Mouse (Mus musculus): Measurements from ENCODE around the gene Wdr60. TPM values are rescaled to one million over a fixed set of nuclear protein-coding genes. Genes with fewer than 3 reads are reported as not detected.

Wdr60 gene
- total and polyA plus RNA-seq, 3 experiments = 3.6 to 9.2 (median 6.7) TPM

DNA sequence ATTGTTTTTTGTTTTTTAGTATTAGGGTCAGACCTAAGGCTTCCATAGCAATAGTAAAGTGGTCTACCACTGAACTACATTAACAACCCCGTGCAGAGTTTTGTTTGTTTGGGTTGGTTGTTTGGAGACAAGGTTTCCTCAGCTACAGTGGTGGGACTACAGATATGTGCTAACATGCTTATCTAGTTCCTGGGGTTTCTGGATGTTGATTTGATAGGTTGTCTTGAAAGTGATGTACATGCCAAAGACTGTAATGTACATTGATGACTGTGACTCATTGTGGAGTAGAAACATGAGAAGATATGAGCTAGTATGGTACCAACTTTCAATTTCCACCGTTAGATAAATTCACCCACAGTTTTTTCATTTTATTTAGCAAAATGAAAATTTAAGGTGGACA is 20.7 kb upstream of the Wdr60 start:
- no peak for DNase-seq (ENCODE audit: extremely low read depth)
- Histone ChIP-seq H3K4me2 (ENCODE audit: insufficient read depth, low read depth, poor library complexity, severe bottlenecking) (no peak overlapping the region), H3K27me3 (replicated peaks) (no peaks in the 10 kb centered on the region), H3K9ac (ENCODE audit: insufficient read depth, low read depth) (no peak overlapping the region), H3K36me3 (replicated peaks in 1 of 2; ENCODE audit: control insufficient read depth in 1 of 2, insufficient read depth in 1 of 2, low read length in 1 of 2) (peaks cover 0 to 2% of the 10 kb centered on the region in 2 experiments), H3K9me3 (replicated peaks; ENCODE audit: low read length) (no peaks in the 10 kb centered on the region), H3K27ac (ENCODE audit: insufficient read depth, low read depth) (no peak overlapping the region), H3K4me1 (ENCODE audit: control insufficient read depth in 1 of 2, insufficient read depth in 2 of 2) (peaks cover 0 to 13% of the 10 kb centered on the region in 2 experiments; a peak in 3 of 4 replicates), H3K79me2 (replicated peaks; ENCODE audit: control insufficient read depth, extremely low read depth, insufficient read depth, poor library complexity, severe bottlenecking) (peaks cover 3% of the 10 kb centered on the region), H3K4me3 (replicated peaks in 1 of 3; ENCODE audit: low read depth in 2 of 3, low read length in 2 of 3, poor library complexity in 1 of 3) (no peak overlapping the region)
- in situ Hi-C loops (cut with MboI; ENCODE audit: low pct_ligation_motif_present, low pct_unique_long_range_greater_than_20kb, low sequenced_read_pairs) (loop anchor here (25.0 kb wide), 1 partner anchor 129 kb away; the partner anchor contains the start of gene Ncapg2), dilution Hi-C loops (cut with MboI; ENCODE audit: extremely low pct_ligation_motif_present, extremely low pct_unique_long_range_greater_than_20kb, low sequenced_read_pairs) (no loop called here)
- TF ChIP-seq ZMIZ1 (IDR thresholded peaks at IDR 0.05; ENCODE audit: low read depth, low read length) (no peak), JUND (conservative IDR thresholded peaks at IDR 0.05; ENCODE audit: low read depth, low read length) (no peak), CTCF (conservative IDR thresholded peaks at IDR 0.05 in 1 of 2, IDR thresholded peaks at IDR 0.05 in 1 of 2; ENCODE audit: low read depth in 2 of 2, low read length in 2 of 2) (no peak), ELF1 (IDR thresholded peaks at IDR 0.05; ENCODE audit: low read depth, low read length) (no peak), CHD2 (IDR thresholded peaks at IDR 0.05; ENCODE audit: low read length) (no peak), TCF12 (IDR thresholded peaks at IDR 0.05; ENCODE audit: low read depth, low read length) (no peak), SMC3 (IDR thresholded peaks at IDR 0.05; ENCODE audit: low read depth, low read length) (no peak), TBP (conservative IDR thresholded peaks at IDR 0.05; ENCODE audit: low read depth, low read length) (no peak), NRF1 (IDR thresholded peaks at IDR 0.05; ENCODE audit: low read depth, low read length) (no peak), CHD1 (IDR thresholded peaks at IDR 0.05; ENCODE audit: low read depth, low read length) (no peak), UBTF (IDR thresholded peaks at IDR 0.05; ENCODE audit: low read depth, low read length) (no peak), IRF4 (IDR thresholded peaks at IDR 0.05; ENCODE audit: low read depth, low read length) (no peak), BHLHE40 (IDR thresholded peaks at IDR 0.05; ENCODE audit: low read depth, low read length) (no peak), E2F4 (IDR thresholded peaks at IDR 0.05; ENCODE audit: insufficient replicate concordance, low read depth, low read length) (no peak), SIN3A (IDR thresholded peaks at IDR 0.05; ENCODE audit: low read length) (no peak), MAFK (IDR thresholded peaks at IDR 0.05; ENCODE audit: insufficient replicate concordance, low read length) (no peak), HCFC1 (IDR thresholded peaks at IDR 0.05; ENCODE audit: low read depth, low read length) (no peak), NELFE (IDR thresholded peaks at IDR 0.05; ENCODE audit: low read depth, low read length) (no peak)

DNA sequence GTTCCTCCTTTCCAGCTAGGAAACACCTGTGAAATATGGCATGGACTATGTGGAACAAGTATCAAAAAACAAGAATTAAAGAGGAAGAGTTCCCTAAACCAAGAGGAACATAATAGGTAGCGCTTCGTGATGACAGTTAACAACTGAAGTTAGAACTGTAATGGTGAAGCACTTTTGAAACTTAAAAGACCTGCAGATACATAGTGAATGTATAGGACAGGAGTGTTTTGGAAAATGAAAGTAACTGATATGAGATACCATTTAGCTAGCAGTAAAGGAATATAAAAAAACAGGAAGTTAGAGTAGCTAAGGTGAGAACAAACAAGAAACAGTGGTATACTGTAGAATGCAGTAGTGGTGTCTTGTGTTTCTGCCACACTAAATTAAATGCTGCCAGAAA is 20.0 kb upstream of the Wdr60 start:
- Histone ChIP-seq H3K4me3 (replicated peaks in 1 of 3; ENCODE audit: low read depth in 2 of 3, low read length in 2 of 3, poor library complexity in 1 of 3) (no peak overlapping the region), H3K9me3 (replicated peaks; ENCODE audit: low read length) (no peaks in the 10 kb centered on the region), H3K27ac (ENCODE audit: insufficient read depth, low read depth) (no peak overlapping the region), H3K4me1 (ENCODE audit: control insufficient read depth in 1 of 2, insufficient read depth in 2 of 2) (peaks cover 0 to 13% of the 10 kb centered on the region in 2 experiments; a peak in 3 of 4 replicates), H3K36me3 (replicated peaks in 1 of 2; ENCODE audit: control insufficient read depth in 1 of 2, insufficient read depth in 1 of 2, low read length in 1 of 2) (peaks cover 0 to 2% of the 10 kb centered on the region in 2 experiments), H3K79me2 (replicated peaks; ENCODE audit: control insufficient read depth, extremely low read depth, insufficient read depth, poor library complexity, severe bottlenecking) (peaks cover 3% of the 10 kb centered on the region), H3K27me3 (replicated peaks) (no peaks in the 10 kb centered on the region), H3K9ac (ENCODE audit: insufficient read depth, low read depth) (no peak overlapping the region), H3K4me2 (ENCODE audit: insufficient read depth, low read depth, poor library complexity, severe bottlenecking) (no peak overlapping the region)
- no peak for TF ChIP-seq HCFC1 (IDR thresholded peaks at IDR 0.05; ENCODE audit: low read depth, low read length)
- TF ChIP-seq CHD1 (IDR thresholded peaks at IDR 0.05; ENCODE audit: low read depth, low read length) = no peak
- TF ChIP-seq NELFE (IDR thresholded peaks at IDR 0.05; ENCODE audit: low read depth, low read length) = no peak
- TF ChIP-seq MAZ (IDR thresholded peaks at IDR 0.05; ENCODE audit: low read depth, low read length) = no peak
- no peak for TF ChIP-seq USF1 (IDR thresholded peaks at IDR 0.05; ENCODE audit: low read depth, low read length)
- TF ChIP-seq RAD21 (IDR thresholded peaks at IDR 0.05; ENCODE audit: low read depth, low read length) = no peak
- TF ChIP-seq ELF1 (IDR thresholded peaks at IDR 0.05; ENCODE audit: low read depth, low read length) = no peak
- no peak for TF ChIP-seq MAX (IDR thresholded peaks at IDR 0.05; ENCODE audit: low read length)
- TF ChIP-seq MXI1 (IDR thresholded peaks at IDR 0.05; ENCODE audit: low read depth, low read length) = no peak
- no peak for TF ChIP-seq TBP (conservative IDR thresholded peaks at IDR 0.05; ENCODE audit: low read depth, low read length)
- TF ChIP-seq GABPA (IDR thresholded peaks at IDR 0.05; ENCODE audit: insufficient replicate concordance, low read depth, low read length) = no peak
- in situ Hi-C loops (cut with MboI; ENCODE audit: low pct_ligation_motif_present, low pct_unique_long_range_greater_than_20kb, low sequenced_read_pairs) (loop anchor here (25.0 kb wide), 1 partner anchor 129 kb away; the partner anchor contains the start of gene Ncapg2), dilution Hi-C loops (cut with MboI; ENCODE audit: extremely low pct_ligation_motif_present, extremely low pct_unique_long_range_greater_than_20kb, low sequenced_read_pairs) (no loop called here)
- DNase-seq (ENCODE audit: extremely low read depth) = no peak

All from CH12.LX (cell line).